Mouse (Mus musculus) bone marrow macrophage, adult 2 months (primary cell): ENCODE results near the gene Rc3h1.
"Not testable (repeated sequence)": the region's sequence is repeated elsewhere in the genome, so short reads cannot be mapped to it uniquely, and the experiment has no call there.

Experiments used
- CTCF ChIP-seq: IDR thresholded peaks from 2 replicates; pipeline ENCODE4 v1.5.1; 2012; ENCODE audit warnings: low read depth, mild to moderate bottlenecking, low read length, moderate library complexity
- POLR2A ChIP-seq: IDR thresholded peaks from 2 replicates; pipeline ENCODE4 v1.6.1; 2012; ENCODE audit warnings: mild to moderate bottlenecking, low read depth, low read length, borderline replicate concordance

DNA sequence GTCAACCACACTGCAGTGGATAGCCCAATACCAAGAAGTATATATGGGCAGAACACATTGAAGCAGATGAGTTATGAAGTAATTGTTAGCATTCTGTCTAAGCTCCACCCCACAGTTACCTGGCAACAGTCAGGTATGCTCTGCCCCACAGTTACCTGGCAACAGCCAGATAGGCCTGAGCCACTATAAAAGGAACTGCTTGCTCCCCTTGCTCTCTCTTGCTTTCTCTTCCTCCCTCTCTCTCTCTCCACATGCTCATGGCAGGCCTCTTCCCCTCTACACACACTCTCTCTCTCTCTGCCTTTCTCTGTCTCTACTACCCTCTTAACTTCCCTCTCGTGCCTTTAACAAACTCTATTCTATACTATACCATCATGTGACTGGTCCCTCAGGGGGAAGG is 24.8 kb upstream of the Rc3h1 start:
- not testable (repeated sequence) for TF ChIP-seq POLR2A, CTCF
